Mouse (Mus musculus) olfactory bulb, adult 2 months (tissue): Measurements from ENCODE around the gene Pdk2.

Source experiments
- CTCF ChIP-seq: fragments of 200-500 bp; IDR thresholded peaks from 2 replicates; pipeline ENCODE4 v1.5.1; 2012; ENCODE audit warnings: low read depth, mild to moderate bottlenecking, low read length, moderate library complexity; ENCODE audit not compliant: insufficient read depth
- POLR2A ChIP-seq: fragments of 200-500 bp; IDR thresholded peaks from 2 replicates; pipeline ENCODE4 v1.6.1; 2012; ENCODE audit warnings: mild to moderate bottlenecking, low read depth, low read length, moderate library complexity; ENCODE audit not compliant: insufficient read depth

- no peak for TF ChIP-seq CTCF
- TF ChIP-seq POLR2A = no peak
These were observed 46.8 kb downstream of the Pdk2 start for GRCm38 (mm10) chr11:94994208-94994814.
